Mouse (Mus musculus) urinary bladder, postnatal 36 days (tissue): Measurements from ENCODE around the gene A530016L24Rik.

Source experiments
- DNase-seq, 2 experiments: peaks; one replicate each; pipeline ENCODE4 v3.0.0; 2022; ENCODE audit warnings: low spot score in 2 of 2, mixed read lengths in 1 of 2

A530016L24Rik gene

GRCm38 (mm10) chr12:112549287-112549686 lies 60.0 kb downstream of the A530016L24Rik start:
- DNase-seq: no peak
